Mouse (Mus musculus) heart, postnatal 0 days (tissue): ENCODE data around the gene Exosc10. TPM values are rescaled to one million over a fixed set of nuclear protein-coding genes. Genes with fewer than 3 reads are reported as not detected.
A peak's percentile ranks its signal among the peaks of the same experiment; 100 is the strongest.

Source experiments
- ATAC-seq: fragments of 200-750 bp; cut with Nextera tagmentation; 2 replicates; pipeline ENCODE4 v1.8.0; 2017; ENCODE audit warnings: low read depth, moderate number of reproducible peaks, moderate library complexity; ENCODE audit not compliant: insufficient read depth
- DNase-seq: peaks from one replicate; pipeline ENCODE4 v3.0.0-alpha.2; 2016; ENCODE audit warnings: low spot score
- H3K27ac ChIP-seq: fragments of 300-500 bp; sonication (generic); 2 replicates; pipeline ENCODE4 v1.5.1; 2014; ENCODE audit warnings: low read depth, mild to moderate bottlenecking
- H3K27me3 ChIP-seq: fragments of 300-500 bp; sonication (generic); 2 replicates; pipeline ENCODE4 v1.6.1; 2014; ENCODE audit warnings: low read length, mixed read lengths; ENCODE audit not compliant: control insufficient read depth, insufficient read depth
- H3K36me3 ChIP-seq: fragments of 300-500 bp; sonication (generic); replicated peaks from 2 replicates; pipeline ENCODE4 v1.6.1; 2014; ENCODE audit warnings: low read length, mixed read lengths; ENCODE audit not compliant: control insufficient read depth, insufficient read depth
- H3K4me1 ChIP-seq: fragments of 300-500 bp; sonication (generic); 2 replicates; pipeline ENCODE4 v1.6.1; 2014; ENCODE audit warnings: antibody characterized with exemption; ENCODE audit not compliant: control insufficient read depth, insufficient read depth
- H3K4me2 ChIP-seq: fragments of 300-500 bp; sonication (generic); 2 replicates; pipeline ENCODE4 v1.6.1; 2014; ENCODE audit warnings: low read depth, mild to moderate bottlenecking, low read length, moderate library complexity
- H3K4me3 ChIP-seq: fragments of 300-500 bp; sonication (generic); 2 replicates; pipeline ENCODE4 v1.5.1; 2014; ENCODE audit warnings: low read depth, low read length
- H3K9ac ChIP-seq: fragments of 300-500 bp; sonication (generic); replicated peaks from 2 replicates; pipeline ENCODE4 v1.6.1; 2014; ENCODE audit warnings: low read depth, low read length, mixed read lengths
- H3K9me3 ChIP-seq: fragments of 300-500 bp; sonication (generic); replicated peaks from 2 replicates; pipeline ENCODE4 v1.6.1; 2016; ENCODE audit warnings: low read length; ENCODE audit not compliant: control insufficient read depth
- CTCF ChIP-seq: IDR thresholded peaks from 2 replicates; pipeline ENCODE4 v1.5.1; 2016; ENCODE audit warnings: antibody characterized with exemption, control low read depth, low read depth
- EP300 ChIP-seq: IDR thresholded peaks from 2 replicates; pipeline ENCODE4 v1.6.1; 2016; ENCODE audit warnings: antibody characterized with exemption, low read depth
- WGBS: fragments of 180-500 bp; shearing (Covaris S2); extraction: QIAGEN DNeasy Blood & Tissue Kit; methylation state at CpG from one replicate; pipeline ENCODE4 v1.1.7; 2014; 5-methylcytosine and 5-hydroxymethylcytosine counted together
- polyA plus RNA-seq: library from polyadenylated mRNA; unstranded; fragments of >200 nt; fragmentation: Nextera tagmentation; extraction: Ambion mirVana; gene quantifications from 2 replicates; pipeline ENCODE4 v1.2.1, GENCODE M21; 2015
- total RNA-seq: library from RNA; depleted of rRNA; stranded (reverse); fragments of >200 nt; gene quantifications from 2 replicates; pipeline ENCODE4 v1.2.3, GENCODE M21; 2014; ENCODE audit warnings: low replicate concordance; rRNA removed

The Exosc10 gene
- total RNA-seq (47.0 and 57.0 TPM in 2 replicates), polyA plus RNA-seq (43.0 TPM in 2 replicates)

DNA sequence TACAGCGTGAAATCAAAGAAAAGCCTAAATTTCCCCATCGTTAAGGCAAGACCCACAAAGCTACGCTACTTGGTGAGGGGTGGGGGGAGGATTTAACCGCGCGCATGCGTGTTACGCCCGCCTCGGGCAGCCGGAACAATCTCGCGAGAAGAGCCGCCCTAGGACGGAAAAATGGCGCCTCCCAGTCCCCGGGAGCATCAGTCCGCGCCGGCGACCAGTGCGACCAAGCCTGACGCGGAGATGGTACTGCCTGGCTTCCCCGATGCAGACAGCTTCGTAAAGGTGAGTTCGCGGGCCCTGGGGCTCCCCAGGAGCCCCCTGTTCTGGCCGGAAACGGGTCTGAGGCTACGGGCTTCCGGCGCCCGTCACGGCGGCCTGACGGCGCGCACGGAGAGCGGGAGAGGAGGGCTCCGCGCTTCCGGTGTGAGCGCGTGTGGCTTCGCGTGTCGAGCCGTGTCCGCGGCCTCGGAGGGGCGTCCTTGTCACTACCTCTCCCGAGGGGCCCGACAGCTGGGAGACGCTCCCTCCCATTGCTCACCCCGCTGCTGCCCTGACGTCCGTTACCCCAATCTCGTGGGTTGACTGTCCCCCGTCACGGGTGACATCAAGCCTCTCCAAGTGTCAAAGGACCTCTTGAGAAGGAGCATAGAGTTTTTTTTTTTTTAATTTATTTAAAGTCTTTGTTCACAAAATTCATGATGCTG lies at the start of gene Exosc10:
TSS of gene Exosc10 (plus strand) at position 133 of the 704 bp plus-strand sequence.
- peaks cover 10% of the 10 kb centered on the region for H3K4me1 ChIP-seq

GRCm38 (mm10) chr4:148509450-148510084 lies 48.7 kb upstream of the Exosc10 start:
- Histone ChIP-seq H3K9me3 (no peaks in the 10 kb centered on the region), H3K4me3 (no peak overlapping the region), H3K27me3 (no peaks in the 10 kb centered on the region), H3K9ac (no peak overlapping the region), H3K27ac (no peak overlapping the region), H3K4me2 (no peak overlapping the region), H3K36me3 (peaks cover 39% of the 10 kb centered on the region), H3K4me1 (peaks cover 3% of the 10 kb centered on the region; the same call in 1 of the 2 replicates)
- no peak for DNase-seq
- WGBS: 75% methylated on average over 8 of the region's 8 CpGs
- TF ChIP-seq EP300: no peak
- no peak for ATAC-seq

More for the DNA sequence above, at the start of gene Exosc10:
- DNase-seq (peak; percentile 91), ATAC-seq (peak; percentile 95)
- Histone ChIP-seq H3K27me3 (no peaks in the 10 kb centered on the region), H3K9me3 (no peaks in the 10 kb centered on the region), H3K4me2 (peak within 1 kb of the TSS; percentile 81), H3K9ac (peak within 1 kb of the TSS; percentile 85), H3K36me3 (peaks cover 55% of the 10 kb centered on the region), H3K4me3 (peak within 1 kb of the TSS; percentile 84), H3K27ac (peak within 1 kb of the TSS; percentile 88)
- WGBS: under 1% methylated on average over 58 of the region's 63 CpGs
- TF ChIP-seq EP300 (peak; percentile 67; the same call in 1 of the 2 replicates), CTCF (no peak)

- Histone ChIP-seq H3K4me1 (no peaks in the 10 kb centered on the region), H3K27ac (no peak overlapping the region), H3K4me3 (no peak overlapping the region), H3K9me3 (no peaks in the 10 kb centered on the region), H3K9ac (no peak overlapping the region), H3K4me2 (no peak overlapping the region), H3K36me3 (peaks cover 50% of the 10 kb centered on the region), H3K27me3 (no peaks in the 10 kb centered on the region)
- DNase-seq (no peak), ATAC-seq (no peak)
- no peak for TF ChIP-seq CTCF
- no peak for TF ChIP-seq EP300
- 67% methylated on average over 4 of the region's 4 CpGs for WGBS
These were observed 47.5 kb upstream of the Exosc10 start for GRCm38 (mm10) chr4:148510691-148511090.

- Histone ChIP-seq H3K4me3 (no peak overlapping the region), H3K36me3 (peaks cover 51% of the 10 kb centered on the region), H3K9me3 (no peaks in the 10 kb centered on the region), H3K9ac (no peak overlapping the region), H3K4me1 (no peaks in the 10 kb centered on the region), H3K27ac (no peak overlapping the region), H3K27me3 (no peaks in the 10 kb centered on the region), H3K4me2 (no peak overlapping the region)
- DNase-seq: no peak
- 95% methylated on average over 4 of the region's 4 CpGs for WGBS
- no peak for TF ChIP-seq CTCF
- no peak for TF ChIP-seq EP300
- no peak for ATAC-seq
These were observed 46.9 kb upstream of the Exosc10 start for GRCm38 (mm10) chr4:148511334-148511733.

DNA sequence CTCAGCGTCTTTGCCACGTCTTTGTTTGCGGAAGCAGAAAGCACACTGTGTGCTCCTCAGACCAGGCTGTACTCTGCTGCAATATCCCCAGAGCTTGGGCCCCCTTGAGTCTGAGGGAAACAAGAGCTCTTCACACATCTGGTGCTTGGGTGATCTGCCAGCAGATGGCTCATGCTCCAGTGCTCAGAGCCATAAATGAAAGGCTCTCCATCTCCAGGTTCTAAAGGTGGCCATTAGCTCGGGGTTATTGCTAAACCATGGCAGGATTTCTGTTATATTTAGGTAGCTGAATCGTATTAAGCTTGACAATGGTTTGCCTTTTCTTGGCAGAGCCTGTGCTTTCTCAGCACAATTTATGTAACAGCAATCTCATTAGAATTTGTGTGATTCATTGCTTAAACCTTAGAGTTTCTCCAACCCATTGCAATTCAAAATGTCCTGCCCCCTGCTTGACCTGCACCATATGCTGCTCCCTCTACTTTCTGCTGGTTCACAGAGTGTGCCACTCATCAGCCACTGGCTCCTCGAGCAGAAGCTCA lies 45.1 kb upstream of the Exosc10 start:
- peaks cover 59% of the 10 kb centered on the region for H3K36me3 ChIP-seq

More for the DNA sequence above, 45.1 kb upstream of the Exosc10 start:
- Histone ChIP-seq H3K4me2 (no peak overlapping the region), H3K27ac (no peak overlapping the region), H3K9me3 (no peaks in the 10 kb centered on the region), H3K4me1 (no peaks in the 10 kb centered on the region; the same call in 1 of the 2 replicates), H3K27me3 (no peaks in the 10 kb centered on the region), H3K4me3 (no peak overlapping the region), H3K9ac (no peak overlapping the region)
- no peak for TF ChIP-seq EP300
- no peak for TF ChIP-seq CTCF
- no peak for DNase-seq
- WGBS: 73% methylated on average over 6 of the region's 6 CpGs
- ATAC-seq: no peak
